Mouse (Mus musculus) thymus, adult 2 months (tissue): ENCODE measurements at regions not wholly inside any gene's neighbourhood (a gene's known extent, or its start where the extent isn't known, plus 50 kb on each side); places are given as distances from the start of the nearest gene placed in this dataset.

Experiments used
- CTCF ChIP-seq: fragments of 200-500 bp; IDR thresholded peaks from 2 replicates; pipeline ENCODE4 v1.5.1; 2012; ENCODE audit warnings: mild to moderate bottlenecking, control low read depth, low read length, moderate library complexity, borderline replicate concordance; ENCODE audit not compliant: control insufficient read depth, poor library complexity, insufficient read depth; ENCODE audit errors: extremely low read depth
- POLR2A ChIP-seq: fragments of 200-500 bp; IDR thresholded peaks from 2 replicates; pipeline ENCODE4 v1.6.1; 2012; ENCODE audit warnings: mild to moderate bottlenecking, low read length, control low read depth, moderate library complexity; ENCODE audit not compliant: control insufficient read depth, poor library complexity, insufficient read depth; ENCODE audit errors: extremely low read depth

GRCm38 (mm10) chr1:183780180-183780579 lies 232.9 kb upstream of the Dusp10 start:
- TF ChIP-seq CTCF (no peak), POLR2A (no peak)
